Mouse (Mus musculus): ENCODE measurements around the gene Zfp2. TPM values are rescaled to one million over a fixed set of nuclear protein-coding genes. Genes with fewer than 3 reads are reported as not detected.

Gene Zfp2
- total RNA-seq, 4 experiments from 2014 or later: 9.4 to 12.8 (median 11.0) TPM

DNA sequence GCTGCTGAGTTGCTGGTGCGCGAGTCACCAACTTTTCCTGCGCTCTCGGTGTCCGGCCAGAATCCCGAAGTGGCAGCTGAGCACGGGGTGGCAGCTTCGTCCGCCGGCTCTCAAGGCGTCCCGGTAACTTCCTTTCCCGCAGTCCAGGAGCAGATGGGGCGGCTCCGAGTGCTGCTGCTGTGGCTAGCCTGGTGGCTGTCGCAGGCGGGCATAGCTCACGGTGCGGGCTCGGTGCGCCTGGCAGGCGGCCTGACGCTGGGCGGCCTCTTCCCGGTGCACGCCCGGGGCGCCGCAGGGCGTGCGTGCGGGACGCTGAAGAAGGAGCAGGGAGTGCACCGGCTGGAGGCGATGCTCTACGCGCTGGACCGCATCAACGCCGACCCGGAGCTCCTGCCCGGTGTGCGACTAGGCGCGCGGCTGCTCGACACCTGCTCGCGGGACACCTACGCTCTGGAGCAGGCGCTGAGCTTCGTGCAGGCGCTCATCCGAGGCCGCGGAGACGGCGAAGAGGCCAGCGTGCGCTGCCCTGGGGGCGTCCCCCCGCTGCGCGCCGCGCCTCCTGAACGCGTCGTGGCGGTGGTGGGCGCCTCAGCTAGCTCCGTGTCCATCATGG lies 64.9 kb downstream of the Zfp2 start:
- DNase-seq: no peak

DNA sequence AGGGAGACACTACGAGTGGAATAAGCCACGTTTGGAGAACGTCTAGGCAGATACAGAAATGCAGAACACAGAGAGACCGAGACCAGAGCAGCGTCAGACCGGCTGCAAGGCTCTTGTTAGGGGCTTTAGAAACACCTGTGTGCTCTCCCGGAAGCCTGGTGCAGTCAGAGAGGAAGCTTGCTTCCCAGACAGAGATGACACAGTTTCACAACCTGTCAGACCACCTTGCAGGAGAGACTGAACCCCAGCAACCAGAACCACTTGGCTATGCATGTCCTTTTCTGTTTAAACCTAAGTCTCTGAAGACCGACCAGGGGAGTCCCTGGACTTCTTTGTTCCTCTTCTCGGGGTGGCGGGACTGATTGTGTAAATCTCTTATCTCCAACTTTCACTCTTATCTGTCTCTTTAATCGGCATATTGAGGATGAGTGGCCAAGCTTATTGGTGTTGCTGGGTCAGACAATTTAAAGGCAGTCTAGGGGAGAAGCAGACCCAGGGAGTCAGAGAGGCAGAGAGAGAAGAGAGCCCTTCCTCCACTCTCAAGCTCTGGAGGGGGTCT lies 65.7 kb downstream of the Zfp2 start, which contains the start of gene Grm6:
Gene Grm6, plus strand, starts transcription at position 509 of the 559 bp plus-strand sequence.
- no peak for DNase-seq

DNA sequence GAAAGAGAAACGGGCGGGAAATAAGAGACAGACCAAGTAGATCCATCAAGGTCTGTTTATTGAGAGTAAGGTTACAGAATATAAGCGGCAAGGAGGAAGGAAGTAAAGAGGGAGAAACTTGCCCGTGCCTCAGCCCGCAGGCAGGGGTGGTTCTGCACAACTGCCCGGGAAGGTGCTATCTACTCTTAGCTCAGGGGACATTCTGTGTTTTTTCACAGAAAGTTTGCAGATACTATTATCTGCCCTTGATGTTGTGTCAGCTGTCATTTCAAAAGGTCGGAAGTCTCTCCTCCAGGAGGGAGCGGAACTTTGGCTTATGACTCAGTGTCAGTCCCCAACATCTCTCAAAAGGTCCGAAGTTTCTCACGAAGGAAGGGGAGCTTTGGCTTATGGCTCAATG lies 66.7 kb downstream of the Zfp2 start:
- no peak for DNase-seq

Other genes with a start within 250 kb of the Zfp2 start
- 1 to 10 TPM; 5.7 to 9.9 (median 7.6) TPM for gene Zfp354c, start 88.4 kb downstream of the Zfp2 start, total RNA-seq (2022)
- 1 to 10 TPM; 1.0 to 1.5 (median 1.2) TPM for gene Zfp879, start 74.6 kb downstream of the Zfp2 start, total RNA-seq (2022)
- gene Grm6, start 65.5 kb downstream of the Zfp2 start, total RNA-seq (2022): not detected
- 1 to 10 TPM; 4.0 to 6.1 (median 4.8) TPM for gene Zfp454, start 28.5 kb downstream of the Zfp2 start, total RNA-seq (2022)
- 1 to 10 TPM; 1.7 to 4.7 (median 3.3) TPM for gene Zfp354b, start 15.5 kb upstream of the Zfp2 start, total RNA-seq (2022)
- gene 4933414I15Rik, start 27.6 kb upstream of the Zfp2 start, total RNA-seq (2022): not detected
- not detected for gene Prop1, start 37.6 kb upstream of the Zfp2 start, total RNA-seq (2022)
- gene Olfr1378, start 50.4 kb upstream of the Zfp2 start, total RNA-seq (2022): not detected
- gene Olfr1377, start 65.8 kb upstream of the Zfp2 start, total RNA-seq (2022): not detected
- not detected for gene Olfr51, start 87.4 kb upstream of the Zfp2 start, total RNA-seq (2022)
- under 1 TPM; 0.15 to 0.91 (median 0.39) TPM for gene Olfr54, start 98.1 kb upstream of the Zfp2 start, total RNA-seq (2022)
- not detected for gene Olfr1375, start 131.9 kb upstream of the Zfp2 start, total RNA-seq (2022)
- 10 to 100 TPM in 2 of 4 experiments, 1 to 10 TPM in 2; 5.7 to 12.4 (median 9.7) TPM for gene Zfp354a, start 143.1 kb upstream of the Zfp2 start, total RNA-seq (2022)

Measured in adrenal gland, adult 8-10 months (tissue).